Mouse (Mus musculus) thymus, postnatal 14 days (tissue): ENCODE results near the gene S100a1.

Experiments
- DNase-seq: peaks from one replicate; pipeline ENCODE4 v3.0.0; 2021

S100a1 gene

GRCm38 (mm10) chr3:90464552-90465080 is 49.6 kb downstream of the S100a1 start:
- no peak for DNase-seq

GRCm38 (mm10) chr3:90462579-90462978 is 51.6 kb downstream of the S100a1 start:
- no peak for DNase-seq

GRCm38 (mm10) chr3:90461935-90462334 is 52.3 kb downstream of the S100a1 start:
- no peak for DNase-seq
